Mouse (Mus musculus): ENCODE measurements around the gene Lkaaear1.

DNA sequence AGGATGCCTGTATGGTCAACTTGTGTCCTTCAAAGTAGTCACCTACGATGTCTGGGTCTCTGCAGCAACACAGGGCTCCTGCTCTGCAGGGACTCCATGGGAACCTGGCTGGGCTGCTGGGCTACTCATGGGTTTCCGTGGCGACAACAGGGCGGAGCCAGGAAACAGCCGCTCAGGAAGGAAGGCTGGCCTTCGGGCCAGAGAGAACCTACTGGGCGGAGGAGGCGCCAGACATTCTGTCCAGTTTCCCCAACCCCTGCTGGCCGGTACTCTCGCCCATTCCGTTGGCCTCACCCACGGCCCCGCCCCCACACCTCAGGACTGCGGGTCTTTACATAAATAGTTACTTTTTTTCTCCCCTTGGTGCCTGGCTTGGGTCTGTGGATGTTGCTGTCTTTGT, 22.8 kb downstream of the Lkaaear1 start:
- TF ChIP-seq USF1 (IDR thresholded peaks at IDR 0.05; ENCODE audit: low read depth, low read length) (no peak), CTCF (conservative IDR thresholded peaks at IDR 0.05 in 1 of 2, IDR thresholded peaks at IDR 0.05 in 1 of 2; ENCODE audit: low read depth in 2 of 2, low read length in 2 of 2) (no peak), BHLHE40 (IDR thresholded peaks at IDR 0.05; ENCODE audit: low read depth, low read length) (no peak)

All from CH12.LX (cell line).